Mouse (Mus musculus): ENCODE measurements at regions not wholly inside any gene's neighbourhood (a gene's known extent, or its start where the extent isn't known, plus 50 kb on each side); places are given as distances from the start of the nearest gene placed in this dataset.
"Not testable (repeated sequence)": the region's sequence is repeated elsewhere in the genome, so short reads cannot be mapped to it uniquely, and the experiment has no call there.

- ATAC-seq (no peak), DNase-seq (ENCODE audit: low spot score) (no peak)
- H3K4me1 ChIP-seq (ENCODE audit: insufficient read depth, low read length), result no peaks in the 10 kb centered on the region
- no peaks in the 10 kb centered on the region for H3K27me3 ChIP-seq (ENCODE audit: insufficient read depth, low read length)
- no peaks in the 10 kb centered on the region for H3K36me3 ChIP-seq (ENCODE audit: insufficient read depth, low read length)
- H3K9me3 ChIP-seq (ENCODE audit: low read length), result no peaks in the 10 kb centered on the region
- H3K4me3 ChIP-seq (ENCODE audit: low read length), result no peak overlapping the region
- no peak overlapping the region for H3K4me2 ChIP-seq (ENCODE audit: low read depth, low read length)
- H3K27ac ChIP-seq, result no peak overlapping the region
- H3K9ac ChIP-seq (replicated peaks; ENCODE audit: low read length), result no peak overlapping the region
- TF ChIP-seq CTCF (IDR thresholded peaks at IDR 0.05; ENCODE audit: low read depth), result no peak
Measured at GRCm38 (mm10) chr5:17141555-17141954, 231.4 kb upstream of the Speer4f2 start.

- ATAC-seq (no peak), DNase-seq (ENCODE audit: low spot score) (no peak)
- Histone ChIP-seq H3K4me1 (ENCODE audit: insufficient read depth, low read length) (no peaks in the 10 kb centered on the region), H3K27ac (no peak overlapping the region), H3K4me3 (ENCODE audit: low read length) (no peak overlapping the region), H3K27me3 (ENCODE audit: insufficient read depth, low read length) (no peaks in the 10 kb centered on the region), H3K9ac (replicated peaks; ENCODE audit: low read length) (no peak overlapping the region), H3K36me3 (ENCODE audit: insufficient read depth, low read length) (no peaks in the 10 kb centered on the region), H3K9me3 (ENCODE audit: low read length) (no peaks in the 10 kb centered on the region), H3K4me2 (ENCODE audit: low read depth, low read length) (no peak overlapping the region)
- TF ChIP-seq CTCF (IDR thresholded peaks at IDR 0.05; ENCODE audit: low read depth), result no peak
- WGBS, result 91% methylated on average over 2 of the region's 2 CpGs
Measured at GRCm38 (mm10) chr5:17174562-17174961, 198.4 kb upstream of the Speer4f2 start.

GRCm38 (mm10) chr5:17176771-17177170, 196.2 kb upstream of the Speer4f2 start:
- H3K27ac ChIP-seq, result no peak overlapping the region
- DNase-seq (ENCODE audit: low spot score) (no peak), ATAC-seq (no peak)
- H3K27me3 ChIP-seq (ENCODE audit: insufficient read depth, low read length), result no peaks in the 10 kb centered on the region
- no peak for TF ChIP-seq CTCF (IDR thresholded peaks at IDR 0.05; ENCODE audit: low read depth)
- H3K4me2 ChIP-seq (ENCODE audit: low read depth, low read length), result no peak overlapping the region
- H3K4me3 ChIP-seq (ENCODE audit: low read length), result no peak overlapping the region
- WGBS, result 78% methylated on average over 9 of the region's 9 CpGs
- no peaks in the 10 kb centered on the region for H3K9me3 ChIP-seq (ENCODE audit: low read length)
- H3K9ac ChIP-seq (replicated peaks; ENCODE audit: low read length), result no peak overlapping the region
- H3K4me1 ChIP-seq (ENCODE audit: insufficient read depth, low read length), result no peaks in the 10 kb centered on the region
- no peaks in the 10 kb centered on the region for H3K36me3 ChIP-seq (ENCODE audit: insufficient read depth, low read length)

GRCm38 (mm10) chr5:17208554-17209283, 164.3 kb upstream of the Speer4f2 start:
- H3K4me3 ChIP-seq (ENCODE audit: low read length), result no peak overlapping the region
- H3K4me1 ChIP-seq (ENCODE audit: insufficient read depth, low read length), result no peaks in the 10 kb centered on the region
- no peak overlapping the region for H3K9ac ChIP-seq (replicated peaks; ENCODE audit: low read length)
- H3K4me2 ChIP-seq (ENCODE audit: low read depth, low read length), result no peak overlapping the region
- TF ChIP-seq CTCF (IDR thresholded peaks at IDR 0.05; ENCODE audit: low read depth), result no peak
- H3K27me3 ChIP-seq (ENCODE audit: insufficient read depth, low read length), result no peaks in the 10 kb centered on the region
- DNase-seq (ENCODE audit: low spot score) (no peak), ATAC-seq (no peak)
- H3K36me3 ChIP-seq (ENCODE audit: insufficient read depth, low read length), result no peaks in the 10 kb centered on the region
- H3K27ac ChIP-seq, result no peak overlapping the region
- 73% methylated on average over 4 of the region's 4 CpGs for WGBS
- no peaks in the 10 kb centered on the region for H3K9me3 ChIP-seq (ENCODE audit: low read length)

GRCm38 (mm10) chr5:17210723-17211245, 162.2 kb upstream of the Speer4f2 start:
- H3K27ac ChIP-seq, result no peak overlapping the region
- H3K4me2 ChIP-seq (ENCODE audit: low read depth, low read length), result no peak overlapping the region
- no peak overlapping the region for H3K4me3 ChIP-seq (ENCODE audit: low read length)
- ATAC-seq, result no peak
- H3K36me3 ChIP-seq (ENCODE audit: insufficient read depth, low read length), result no peaks in the 10 kb centered on the region
- H3K9ac ChIP-seq (replicated peaks; ENCODE audit: low read length), result no peak overlapping the region
- no peaks in the 10 kb centered on the region for H3K4me1 ChIP-seq (ENCODE audit: insufficient read depth, low read length)
- no peaks in the 10 kb centered on the region for H3K9me3 ChIP-seq (ENCODE audit: low read length)
- WGBS, result 78% methylated on average over 6 of the region's 6 CpGs
- TF ChIP-seq CTCF (IDR thresholded peaks at IDR 0.05; ENCODE audit: low read depth), result no peak
- no peaks in the 10 kb centered on the region for H3K27me3 ChIP-seq (ENCODE audit: insufficient read depth, low read length)
- DNase-seq (ENCODE audit: low spot score), result no peak

- 59% methylated on average over 1 of the region's 1 CpGs for WGBS
- not testable (repeated sequence) for H3K27me3 ChIP-seq (ENCODE audit: insufficient read depth, low read length); H3K4me2 ChIP-seq (ENCODE audit: low read depth, low read length); H3K27ac ChIP-seq; DNase-seq (ENCODE audit: low spot score); H3K9me3 ChIP-seq (ENCODE audit: low read length); H3K4me3 ChIP-seq (ENCODE audit: low read length); H3K9ac ChIP-seq (replicated peaks; ENCODE audit: low read length); H3K4me1 ChIP-seq (ENCODE audit: insufficient read depth, low read length); ATAC-seq; H3K36me3 ChIP-seq (ENCODE audit: insufficient read depth, low read length)
Measured at GRCm38 (mm10) chr5:17223542-17223941, 149.4 kb upstream of the Speer4f2 start.

Data from hindbrain, postnatal 0 days (tissue).